Mouse (Mus musculus) heart, embryonic 10.5 days (tissue): ENCODE results near the gene Prss27. TPM values are rescaled to one million over a fixed set of nuclear protein-coding genes. Genes with fewer than 3 reads are reported as not detected.

Source experiments
- DNase-seq: peaks from one replicate; pipeline ENCODE4 v3.0.0-alpha.2; 2017; ENCODE audit warnings: low spot score
- H3K27ac ChIP-seq: fragments of 300-500 bp; sonication (generic); 2 replicates; pipeline ENCODE4 v1.5.1; 2016; ENCODE audit warnings: mild to moderate bottlenecking
- H3K27me3 ChIP-seq: fragments of 300-500 bp; sonication (generic); 2 replicates; pipeline ENCODE4 v1.6.1; 2016; ENCODE audit warnings: mild to moderate bottlenecking; ENCODE audit not compliant: poor library complexity, insufficient read depth, severe bottlenecking
- H3K36me3 ChIP-seq: fragments of 300-500 bp; sonication (generic); 2 replicates; pipeline ENCODE4 v1.6.1; 2016; ENCODE audit warnings: mild to moderate bottlenecking, moderate library complexity
- H3K4me1 ChIP-seq: fragments of 300-500 bp; sonication (generic); 2 replicates; pipeline ENCODE4 v1.6.1; 2016; ENCODE audit warnings: mild to moderate bottlenecking
- H3K4me3 ChIP-seq: fragments of 300-500 bp; sonication (generic); 2 replicates; pipeline ENCODE4 v1.5.1; 2016; ENCODE audit warnings: mild to moderate bottlenecking, moderate library complexity
- H3K9me3 ChIP-seq: fragments of 300-500 bp; sonication (generic); 2 replicates; pipeline ENCODE4 v1.6.1; 2016; ENCODE audit warnings: mild to moderate bottlenecking, moderate library complexity
- WGBS: fragments of 180-500 bp; shearing (Covaris S2); methylation state at CpG from one replicate; pipeline ENCODE4 v1.1.7; 2016; 5-methylcytosine and 5-hydroxymethylcytosine counted together
- polyA plus RNA-seq: library from polyadenylated mRNA; unstranded; fragments of >200 nt; fragmentation: Nextera tagmentation; extraction: Ambion mirVana; gene quantifications from 2 replicates; pipeline ENCODE4 v1.2.1, GENCODE M21; 2016

Prss27 gene
- 0.38 and 1.2 TPM in 2 replicates for polyA plus RNA-seq

GRCm38 (mm10) chr17:24037844-24038243 lies at the start of gene Prss27:
Prss27 (plus strand) TSS chr17:24038144.
- no peaks in the 10 kb centered on the region for H3K36me3 ChIP-seq
- no peak within 1 kb of the TSS for H3K4me3 ChIP-seq
- H3K27me3 ChIP-seq = no peaks in the 10 kb centered on the region
- no peak for DNase-seq
- 66% methylated on average over 4 of the region's 4 CpGs for WGBS
- H3K9me3 ChIP-seq = 0 out of 2 replicates have a peak, but pooled peaks cover 3% of the 10 kb centered on the region
- peaks cover 9% of the 10 kb centered on the region; the same call in 1 of the 2 replicates for H3K4me1 ChIP-seq
- H3K27ac ChIP-seq = peak within 1 kb of the TSS; percentile 4; the same call in 1 of the 2 replicates

GRCm38 (mm10) chr17:23989802-23990201 lies 48.1 kb upstream of the Prss27 start:
- Histone ChIP-seq H3K27ac (no peak overlapping the region), H3K9me3 (no peaks in the 10 kb centered on the region), H3K4me3 (no peak overlapping the region), H3K27me3 (peaks cover 21% of the 10 kb centered on the region), H3K4me1 (peaks cover 13% of the 10 kb centered on the region; the same call in 1 of the 2 replicates), H3K36me3 (no peaks in the 10 kb centered on the region)
- 37% methylated on average over 2 of the region's 2 CpGs for WGBS
- no peak for DNase-seq

GRCm38 (mm10) chr17:23992789-23993553 lies 45.0 kb upstream of the Prss27 start:
- Histone ChIP-seq H3K4me3 (peak overlapping the region; percentile 37), H3K9me3 (no peaks in the 10 kb centered on the region), H3K4me1 (peaks cover 22% of the 10 kb centered on the region), H3K36me3 (no peaks in the 10 kb centered on the region), H3K27ac (peak overlapping the region; percentile 62; the same call in 1 of the 2 replicates), H3K27me3 (peaks cover 42% of the 10 kb centered on the region)
- no peak for DNase-seq
- WGBS = 66% methylated on average over 9 of the region's 9 CpGs

GRCm38 (mm10) chr17:23993559-23994428 lies 44.1 kb upstream of the Prss27 start:
- Histone ChIP-seq H3K27ac (peak overlapping the region; percentile 62; the same call in 1 of the 2 replicates), H3K9me3 (no peaks in the 10 kb centered on the region), H3K4me1 (peaks cover 22% of the 10 kb centered on the region), H3K4me3 (peak overlapping the region; percentile 37), H3K27me3 (peaks cover 48% of the 10 kb centered on the region), H3K36me3 (no peaks in the 10 kb centered on the region)
- DNase-seq = peak; percentile 94
- 10% methylated on average over 31 of the region's 31 CpGs for WGBS

- Histone ChIP-seq H3K4me3 (no peak overlapping the region), H3K4me1 (peaks cover 27% of the 10 kb centered on the region), H3K36me3 (no peaks in the 10 kb centered on the region), H3K9me3 (no peaks in the 10 kb centered on the region), H3K27ac (no peak overlapping the region), H3K27me3 (peaks cover 50% of the 10 kb centered on the region)
- no peak for DNase-seq
- WGBS = 74% methylated on average over 7 of the region's 7 CpGs
Observed at GRCm38 (mm10) chr17:23994667-23995066, 43.3 kb upstream of the Prss27 start.

- WGBS = 46% methylated on average over 1 of the region's 1 CpGs
- H3K27me3 ChIP-seq = peaks cover 47% of the 10 kb centered on the region
- no peak overlapping the region for H3K27ac ChIP-seq
- no peak for DNase-seq
- H3K4me3 ChIP-seq = no peak overlapping the region
- no peaks in the 10 kb centered on the region for H3K9me3 ChIP-seq
- peaks cover 34% of the 10 kb centered on the region for H3K4me1 ChIP-seq
- H3K36me3 ChIP-seq = no peaks in the 10 kb centered on the region
Observed at GRCm38 (mm10) chr17:23995421-23995820, 42.5 kb upstream of the Prss27 start.

- peak within 1 kb of the TSS; percentile 19; the same call in 1 of the 2 replicates for H3K27ac ChIP-seq
- 55% methylated on average over 2 of the region's 2 CpGs for WGBS
- peaks cover 40% of the 10 kb centered on the region for H3K27me3 ChIP-seq
- no peaks in the 10 kb centered on the region for H3K36me3 ChIP-seq
- H3K4me3 ChIP-seq = no peak within 1 kb of the TSS
- peaks cover 32% of the 10 kb centered on the region for H3K4me1 ChIP-seq
- no peaks in the 10 kb centered on the region for H3K9me3 ChIP-seq
- no peak for DNase-seq
Observed at GRCm38 (mm10) chr17:23997901-23998300, 40.0 kb upstream of the Prss27 start, which contains the start of gene Prss22. Prss22 (minus strand) TSS chr17:23998100.

GRCm38 (mm10) chr17:23998383-23998782 lies 39.6 kb upstream of the Prss27 start:
- Histone ChIP-seq H3K4me3 (no peak overlapping the region), H3K27ac (no peak overlapping the region), H3K9me3 (no peaks in the 10 kb centered on the region), H3K4me1 (peaks cover 28% of the 10 kb centered on the region), H3K36me3 (no peaks in the 10 kb centered on the region), H3K27me3 (peaks cover 40% of the 10 kb centered on the region)
- 50% methylated on average over 6 of the region's 6 CpGs for WGBS
- DNase-seq = no peak

GRCm38 (mm10) chr17:24000404-24000803 lies 37.5 kb upstream of the Prss27 start:
- WGBS = 23% methylated on average over 5 of the region's 5 CpGs
- peaks cover 22% of the 10 kb centered on the region for H3K4me1 ChIP-seq
- no peak for DNase-seq
- H3K9me3 ChIP-seq = no peaks in the 10 kb centered on the region
- H3K36me3 ChIP-seq = no peaks in the 10 kb centered on the region
- peaks cover 30% of the 10 kb centered on the region; the same call in 1 of the 2 replicates for H3K27me3 ChIP-seq
- H3K4me3 ChIP-seq = no peak overlapping the region
- H3K27ac ChIP-seq = no peak overlapping the region

- no peak overlapping the region for H3K4me3 ChIP-seq
- peaks cover 10% of the 10 kb centered on the region; the same call in 1 of the 2 replicates for H3K27me3 ChIP-seq
- H3K27ac ChIP-seq = no peak overlapping the region
- H3K9me3 ChIP-seq = no peaks in the 10 kb centered on the region
- peaks cover 14% of the 10 kb centered on the region; the same call in 1 of the 2 replicates for H3K4me1 ChIP-seq
- DNase-seq = no peak
- H3K36me3 ChIP-seq = no peaks in the 10 kb centered on the region
- WGBS = 82% methylated on average over 14 of the region's 14 CpGs
Observed at GRCm38 (mm10) chr17:24004071-24004665, 33.8 kb upstream of the Prss27 start.

GRCm38 (mm10) chr17:24005049-24005448 lies 32.9 kb upstream of the Prss27 start:
- Histone ChIP-seq H3K27me3 (peaks cover 10% of the 10 kb centered on the region; the same call in 1 of the 2 replicates), H3K27ac (no peak overlapping the region), H3K4me1 (peaks cover 5% of the 10 kb centered on the region; the same call in 1 of the 2 replicates), H3K4me3 (no peak overlapping the region), H3K9me3 (no peaks in the 10 kb centered on the region), H3K36me3 (no peaks in the 10 kb centered on the region)
- 89% methylated on average over 3 of the region's 3 CpGs for WGBS
- no peak for DNase-seq

- H3K4me1 ChIP-seq = no peaks in the 10 kb centered on the region
- no peak overlapping the region for H3K4me3 ChIP-seq
- H3K9me3 ChIP-seq = no peaks in the 10 kb centered on the region
- no peak for DNase-seq
- 51% methylated on average over 2 of the region's 2 CpGs for WGBS
- peaks cover 10% of the 10 kb centered on the region; the same call in 1 of the 2 replicates for H3K27me3 ChIP-seq
- H3K36me3 ChIP-seq = no peaks in the 10 kb centered on the region
- H3K27ac ChIP-seq = no peak overlapping the region
Observed at GRCm38 (mm10) chr17:24006930-24007329, 31.0 kb upstream of the Prss27 start.
